Comparison of ENCODE assay signal across 23 mouse cellular contexts in genomic region chr19:40317001-40317400, GRCm38 (mm10).
"Had no signal": no experiment of that assay in that cellular context is flagged by ENCODE, and none has a peak within 500 bp of the region (broad histone marks: within the 10 kb centered on the region; RNA-seq: fewer than 3 reads in every experiment).

No protein-coding gene starts in this region.

- H3K27me3 ChIP-seq: heart, embryonic 15.5 days; hindbrain, embryonic 13.5 days; hindbrain, embryonic 15.5 days; kidney, embryonic 15.5 days; limb, embryonic 13.5 days; limb, embryonic 15.5 days; liver, embryonic 12.5 days had no signal

- H3K27ac ChIP-seq: heart, embryonic 10.5 days; heart, embryonic 15.5 days; hindbrain, embryonic 13.5 days; hindbrain, embryonic 15.5 days; hindbrain, postnatal 0 days; kidney, embryonic 15.5 days; kidney, postnatal 0 days; limb, embryonic 13.5 days; limb, embryonic 15.5 days; liver, embryonic 12.5 days; liver, embryonic 14.5 days had no signal

- H3K4me3 ChIP-seq: heart, embryonic 10.5 days; heart, embryonic 15.5 days; hindbrain, embryonic 13.5 days; hindbrain, embryonic 15.5 days; kidney, embryonic 15.5 days; limb, embryonic 13.5 days; limb, embryonic 15.5 days; liver, embryonic 12.5 days had no signal

- H3K4me1 ChIP-seq: hindbrain, embryonic 13.5 days; hindbrain, embryonic 15.5 days; limb, embryonic 13.5 days; limb, embryonic 15.5 days had no signal

- DNase-seq: forebrain, postnatal 0 days; gastrocnemius, postnatal 14 days; gastrocnemius, postnatal 36 days; kidney, adult 11 months; kidney, adult 2 months; kidney, adult 9 months; kidney, postnatal 14 days; kidney, postnatal 36 days; layer of hippocampus, adult 9-11 months; layer of hippocampus, postnatal 36 days; left cerebral cortex, postnatal 4 days had no signal

- H3K9ac ChIP-seq: forebrain, postnatal 0 days; heart, embryonic 15.5 days; hindbrain, embryonic 13.5 days; hindbrain, embryonic 15.5 days; kidney, embryonic 15.5 days; limb, embryonic 13.5 days; limb, embryonic 15.5 days; liver, embryonic 12.5 days; liver, embryonic 14.5 days had no signal

- ATAC-seq: forebrain, postnatal 0 days; hindbrain, postnatal 0 days; intestine, embryonic 16.5 days; liver, embryonic 12.5 days had no signal

- H3K9me3 ChIP-seq: heart, embryonic 10.5 days; heart, embryonic 15.5 days; hindbrain, embryonic 13.5 days; hindbrain, embryonic 15.5 days; kidney, embryonic 15.5 days; limb, embryonic 13.5 days; limb, embryonic 15.5 days; liver, embryonic 12.5 days had no signal

- H3K4me2 ChIP-seq: heart, embryonic 15.5 days; hindbrain, embryonic 13.5 days; hindbrain, embryonic 15.5 days; kidney, embryonic 15.5 days; limb, embryonic 13.5 days; limb, embryonic 15.5 days; liver, embryonic 12.5 days had no signal
